In genomic region chr11:29130385-29131355, GRCm38 (mm10) we compare ENCODE assay signal across 8 mouse cellular contexts. TPM values are rescaled to one million over a fixed set of nuclear protein-coding genes. Genes with fewer than 3 reads are reported as not detected.
DNase-seq lines count a peak whose midpoint lies in the region; ATAC-seq lines count a peak whose summit lies in the region.

Gene Pnpt1, plus strand, starts transcription at chr11:29130744.

- H3K4me3 ChIP-seq in heart, embryonic 10.5 days = peak within 1 kb of the TSS; percentile 93
- H3K4me3 ChIP-seq in kidney, embryonic 15.5 days (replicated peaks) = peak within 1 kb of the TSS; percentile 90

- 6% methylated on average over 50 of the region's 50 CpGs for whole genome bisulfite sequencing in heart, embryonic 10.5 days
- WGBS in kidney, embryonic 15.5 days = 4% methylated on average over 50 of the region's 50 CpGs

- peak within 1 kb of the TSS; percentile 83 for H3K9ac ChIP-seq in kidney, embryonic 15.5 days

- H3K27me3 ChIP-seq in heart, embryonic 10.5 days (ENCODE audit: insufficient read depth, poor library complexity, severe bottlenecking) = no peaks in the 10 kb centered on the region
- H3K27me3 ChIP-seq in kidney, embryonic 15.5 days = no peaks in the 10 kb centered on the region

- H3K36me3 ChIP-seq in heart, embryonic 10.5 days = peaks cover 19% of the 10 kb centered on the region
- peaks cover 22% of the 10 kb centered on the region for H3K36me3 ChIP-seq in kidney, embryonic 15.5 days

- no peaks in the 10 kb centered on the region for H3K4me1 ChIP-seq in heart, embryonic 10.5 days
- 0 out of 2 replicates have a peak, but pooled peaks cover 2% of the 10 kb centered on the region for H3K4me1 ChIP-seq in kidney, embryonic 15.5 days

- peak within 1 kb of the TSS; percentile 96 for H3K27ac ChIP-seq in heart, embryonic 10.5 days
- H3K27ac ChIP-seq in kidney, embryonic 15.5 days = peak within 1 kb of the TSS; percentile 82

- H3K9me3 ChIP-seq in heart, embryonic 10.5 days = no peaks in the 10 kb centered on the region
- no peaks in the 10 kb centered on the region for H3K9me3 ChIP-seq in kidney, embryonic 15.5 days (replicated peaks)

- peak; percentile 100 for ATAC-seq in erythroblast, adult 5-6 weeks (replicated peaks; ENCODE audit: low FRiP score, poor library complexity, severe bottlenecking)
- ATAC-seq in kidney, embryonic 15.5 days (replicated peaks; ENCODE audit: low FRiP score) = peak; percentile 100
- ATAC-seq in monocyte, adult 5-6 weeks (replicated peaks; ENCODE audit: insufficient number of reproducible peaks, low FRiP score, low TSS enrichment, poor library complexity, severe bottlenecking) = peak; percentile 100

- DNase-seq in B cell, adult 2 months = peak; percentile 87 to 88
- peak; percentile 98 for DNase-seq in brain, adult 2 months (ENCODE audit: low read depth, low spot score)
- DNase-seq in heart, embryonic 10.5 days (ENCODE audit: low spot score) = peak; percentile 97
- peak; percentile 94 for DNase-seq in liver
- DNase-seq in spleen, postnatal 4 days (ENCODE audit: low spot score in 2 of 2) = peak; percentile 87 to 93

- peak within 1 kb of the TSS; percentile 68 for H3K4me2 ChIP-seq in kidney, embryonic 15.5 days

RNA-seq across cellular contexts. Expression of gene Pnpt1, which starts in this region (rescaled TPM):
- 23.1 and 36.8 TPM in 2 replicates for total RNA-seq in erythroblast, adult 5-6 weeks (2015; ENCODE audit: low replicate concordance)
- total RNA-seq in erythroblast, adult 5-6 weeks (2017; ENCODE audit: low replicate concordance) = 17.1 and 20.4 TPM in 2 replicates
- polyA plus RNA-seq in heart, embryonic 10.5 days (2016; fragmentation: Nextera tagmentation; extraction: Ambion mirVana) = 50.8 and 51.7 TPM in 2 replicates
- polyA plus RNA-seq in kidney, embryonic 15.5 days (2015; fragmentation: Nextera tagmentation; extraction: Ambion mirVana) = 45.4 and 49.5 TPM in 2 replicates
- 29.2 to 37.6 TPM (median 35.1 TPM) in 3 replicates for total RNA-seq in monocyte, adult 5-6 weeks (2017)

Comparison
In these comparisons a context has a peak if more than half of its experiments do, and no peak if none do; other contexts are left out.
1. Peak in every context shown above with its lines: DNase-seq, ATAC-seq, H3K4me3 ChIP-seq and H3K27ac ChIP-seq.